Mouse (Mus musculus) midbrain, embryonic 12.5 days (tissue): ENCODE measurements around the gene Nxf7. TPM values are rescaled to one million over a fixed set of nuclear protein-coding genes. Genes with fewer than 3 reads are reported as not detected.
"Not testable (repeated sequence)": the region's sequence is repeated elsewhere in the genome, so short reads cannot be mapped to it uniquely, and the experiment has no call there.

Experiments used
- ATAC-seq: fragments of 200-750 bp; cut with Nextera tagmentation; 2 replicates; pipeline ENCODE4 v1.8.0; 2017; ENCODE audit warnings: low read depth, moderate TSS enrichment, moderate library complexity; ENCODE audit not compliant: low FRiP score
- H3K27ac ChIP-seq: fragments of 300-500 bp; sonication (generic); replicated peaks from 2 replicates; pipeline ENCODE4 v1.5.1; 2016; ENCODE audit warnings: mild to moderate bottlenecking
- H3K27me3 ChIP-seq: fragments of 300-500 bp; sonication (generic); 2 replicates; pipeline ENCODE4 v1.6.1; 2016; ENCODE audit warnings: mild to moderate bottlenecking
- H3K36me3 ChIP-seq: fragments of 300-500 bp; sonication (generic); 2 replicates; pipeline ENCODE4 v1.6.1; 2016
- H3K4me1 ChIP-seq: fragments of 300-500 bp; sonication (generic); 2 replicates; pipeline ENCODE4 v1.6.1; 2016
- H3K4me2 ChIP-seq: fragments of 300-500 bp; sonication (generic); replicated peaks from 2 replicates; pipeline ENCODE4 v1.6.1; 2016; ENCODE audit warnings: mild to moderate bottlenecking, moderate library complexity
- H3K4me3 ChIP-seq: fragments of 300-500 bp; sonication (generic); 2 replicates; pipeline ENCODE4 v1.5.1; 2016; ENCODE audit warnings: mild to moderate bottlenecking
- H3K9ac ChIP-seq: fragments of 300-500 bp; sonication (generic); replicated peaks from 2 replicates; pipeline ENCODE4 v1.6.1; 2016; ENCODE audit warnings: mild to moderate bottlenecking, moderate library complexity
- H3K9me3 ChIP-seq: fragments of 300-500 bp; sonication (generic); 2 replicates; pipeline ENCODE4 v1.6.1; 2016; ENCODE audit warnings: mild to moderate bottlenecking
- WGBS: fragments of 180-500 bp; shearing (Covaris S2); methylation state at CpG from one replicate; pipeline ENCODE4 v1.1.7; 2016; 5-methylcytosine and 5-hydroxymethylcytosine counted together
- polyA plus RNA-seq: library from polyadenylated mRNA; unstranded; fragments of >200 nt; fragmentation: Nextera tagmentation; extraction: Ambion mirVana; gene quantifications from 2 replicates; pipeline ENCODE4 v1.2.1, GENCODE M21; 2016

Gene Nxf7
- not detected in 2 replicates for polyA plus RNA-seq

DNA sequence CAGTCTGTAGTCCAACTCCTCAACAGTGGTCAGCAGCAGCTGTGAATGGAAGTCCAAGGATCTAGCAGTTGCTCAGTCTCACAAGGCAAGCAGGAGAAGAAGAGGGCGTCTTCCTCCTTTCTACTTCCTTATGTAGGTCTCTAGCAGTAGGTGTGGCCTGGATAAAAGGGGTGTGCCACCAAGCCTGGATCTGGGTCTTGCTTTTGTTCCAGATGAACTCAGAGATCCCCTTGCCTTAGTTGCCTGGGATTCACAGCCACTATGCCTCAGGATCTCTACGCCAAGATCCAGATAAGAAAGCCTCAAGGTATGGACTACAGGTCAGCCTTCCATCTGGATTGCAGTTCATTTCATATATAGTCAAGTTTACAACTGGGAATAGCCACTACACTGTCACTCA lies at the start of gene Nxf7:
TSS of gene Nxf7 (minus strand) at position 101 of the 400 bp plus-strand sequence.
- 0 out of 2 replicates have a peak, but pooled peaks cover 5% of the 10 kb centered on the region for H3K9me3 ChIP-seq
- WGBS: 86% methylated on average over 2 of the region's 2 CpGs
- no peak within 1 kb of the TSS for H3K27ac ChIP-seq

DNA sequence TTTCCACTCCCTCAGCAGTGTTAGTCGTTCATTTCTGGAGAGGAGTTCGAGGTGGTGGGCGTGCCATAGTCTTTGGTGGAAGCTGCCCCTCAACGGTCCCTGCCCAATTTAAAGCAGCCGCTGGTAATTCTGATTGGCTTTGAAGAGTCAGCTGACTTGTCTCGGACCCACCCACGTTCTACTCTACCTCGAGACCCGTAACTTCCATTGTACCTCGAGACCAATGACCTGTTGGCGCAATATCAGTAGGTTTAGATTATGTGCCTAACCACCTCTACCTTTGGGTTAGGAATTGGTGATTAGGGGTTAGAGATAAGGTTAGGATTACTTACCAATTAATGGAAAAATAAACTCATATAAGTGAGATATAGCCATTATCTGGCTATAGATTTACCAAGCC lies 29.0 kb upstream of the Nxf7 start, which contains the start of gene Prame:
TSS of gene Prame (minus strand) at position 101 of the 400 bp plus-strand sequence.
- Histone ChIP-seq H3K9me3 (no peaks in the 10 kb centered on the region), H3K27me3 (no peaks in the 10 kb centered on the region), H3K9ac (no peak within 1 kb of the TSS), H3K27ac (no peak within 1 kb of the TSS), H3K4me2 (no peak within 1 kb of the TSS), H3K4me3 (no peak within 1 kb of the TSS), H3K4me1 (no peaks in the 10 kb centered on the region), H3K36me3 (no peaks in the 10 kb centered on the region)
- WGBS: 87% methylated on average over 11 of the region's 11 CpGs
- ATAC-seq: no peak

More for the DNA sequence above, at the start of gene Nxf7:
- ATAC-seq: no peak
- no peak within 1 kb of the TSS for H3K4me3 ChIP-seq
- no peaks in the 10 kb centered on the region for H3K4me1 ChIP-seq
- no peaks in the 10 kb centered on the region for H3K27me3 ChIP-seq
- H3K4me2 ChIP-seq: no peak within 1 kb of the TSS
- no peaks in the 10 kb centered on the region for H3K36me3 ChIP-seq
- no peak within 1 kb of the TSS for H3K9ac ChIP-seq

- not testable (repeated sequence) for H3K9me3 ChIP-seq, H3K4me3 ChIP-seq, H3K27me3 ChIP-seq, H3K4me1 ChIP-seq, ATAC-seq, H3K36me3 ChIP-seq, H3K4me2 ChIP-seq, H3K27ac ChIP-seq, H3K9ac ChIP-seq
- WGBS: 70% methylated on average over 3 of the region's 3 CpGs
Observed at GRCm38 (mm10) chrX:135601298-135602029, 2.9 kb upstream of the Nxf7 start.

DNA sequence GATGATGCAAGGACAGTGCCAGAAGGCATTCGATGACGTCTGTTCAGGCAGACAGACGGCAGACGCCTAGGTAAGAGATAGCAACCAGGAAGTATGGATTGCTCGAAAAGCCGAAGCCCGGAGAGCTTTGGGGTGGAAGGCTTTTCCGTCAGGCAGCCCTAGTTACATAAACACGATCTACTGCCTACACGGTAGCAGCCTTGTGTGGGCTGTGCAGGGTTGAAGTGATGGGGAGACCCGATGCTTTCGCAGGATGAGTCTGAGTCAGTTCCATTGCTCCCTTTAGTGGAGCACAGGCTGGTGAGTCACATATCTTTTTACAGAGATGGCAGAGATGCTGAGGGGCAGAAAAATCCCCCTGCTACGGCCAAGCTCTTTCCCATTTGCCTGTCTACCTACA lies 481 bp downstream of the Nxf7 start:
- Histone ChIP-seq H3K4me2 (no peak overlapping the region), H3K4me1 (no peaks in the 10 kb centered on the region), H3K9ac (no peak overlapping the region), H3K27me3 (no peaks in the 10 kb centered on the region), H3K36me3 (no peaks in the 10 kb centered on the region), H3K27ac (no peak overlapping the region), H3K4me3 (no peak overlapping the region), H3K9me3 (0 out of 2 replicates have a peak, but pooled peaks cover 5% of the 10 kb centered on the region)
- WGBS: 89% methylated on average over 13 of the region's 13 CpGs
- ATAC-seq: no peak

- WGBS: 92% methylated on average over 1 of the region's 1 CpGs
- Histone ChIP-seq H3K4me3 (no peak overlapping the region), H3K36me3 (no peaks in the 10 kb centered on the region), H3K9me3 (no peaks in the 10 kb centered on the region), H3K27ac (no peak overlapping the region), H3K4me1 (no peaks in the 10 kb centered on the region), H3K27me3 (no peaks in the 10 kb centered on the region), H3K4me2 (no peak overlapping the region), H3K9ac (no peak overlapping the region)
- ATAC-seq: no peak
Observed at GRCm38 (mm10) chrX:135576412-135576811, 22.2 kb downstream of the Nxf7 start.

DNA sequence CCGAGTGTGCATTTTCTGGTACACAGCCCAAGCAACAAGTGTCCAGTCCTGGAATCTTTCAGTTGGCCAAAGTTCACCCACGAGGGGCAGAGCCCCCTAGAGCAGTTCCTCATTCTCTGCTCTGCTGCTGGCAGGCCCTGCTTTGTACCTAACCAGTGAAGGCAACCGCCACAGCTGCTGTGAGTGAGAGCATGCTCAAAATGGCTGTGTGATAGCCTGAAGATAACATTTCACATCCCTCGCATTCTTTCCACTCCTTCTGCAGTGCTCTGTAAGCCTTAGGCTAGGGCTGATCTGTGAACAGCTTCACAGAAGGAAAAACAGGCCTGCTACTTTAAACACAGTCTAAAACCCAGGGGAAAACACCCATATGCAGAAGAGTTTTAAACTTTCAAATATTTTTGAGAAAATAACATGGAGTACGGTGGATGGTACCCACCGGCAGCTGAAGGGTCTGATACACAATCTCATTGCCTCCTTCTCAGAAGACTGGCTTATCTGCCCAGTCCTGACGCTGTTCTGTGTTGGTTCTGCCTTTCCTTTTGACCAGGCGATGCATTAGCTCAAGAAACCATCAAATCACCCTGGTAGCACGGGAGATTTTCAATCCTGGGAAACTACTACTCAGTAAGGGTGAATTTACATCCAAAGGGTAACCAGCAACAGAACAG lies 23.5 kb downstream of the Nxf7 start:
- not testable (repeated sequence) for H3K4me3 ChIP-seq, H3K4me2 ChIP-seq, H3K9me3 ChIP-seq, ATAC-seq, H3K36me3 ChIP-seq, H3K4me1 ChIP-seq, H3K27me3 ChIP-seq, H3K9ac ChIP-seq, H3K27ac ChIP-seq
- 77% methylated on average over 9 of the region's 9 CpGs for WGBS

DNA sequence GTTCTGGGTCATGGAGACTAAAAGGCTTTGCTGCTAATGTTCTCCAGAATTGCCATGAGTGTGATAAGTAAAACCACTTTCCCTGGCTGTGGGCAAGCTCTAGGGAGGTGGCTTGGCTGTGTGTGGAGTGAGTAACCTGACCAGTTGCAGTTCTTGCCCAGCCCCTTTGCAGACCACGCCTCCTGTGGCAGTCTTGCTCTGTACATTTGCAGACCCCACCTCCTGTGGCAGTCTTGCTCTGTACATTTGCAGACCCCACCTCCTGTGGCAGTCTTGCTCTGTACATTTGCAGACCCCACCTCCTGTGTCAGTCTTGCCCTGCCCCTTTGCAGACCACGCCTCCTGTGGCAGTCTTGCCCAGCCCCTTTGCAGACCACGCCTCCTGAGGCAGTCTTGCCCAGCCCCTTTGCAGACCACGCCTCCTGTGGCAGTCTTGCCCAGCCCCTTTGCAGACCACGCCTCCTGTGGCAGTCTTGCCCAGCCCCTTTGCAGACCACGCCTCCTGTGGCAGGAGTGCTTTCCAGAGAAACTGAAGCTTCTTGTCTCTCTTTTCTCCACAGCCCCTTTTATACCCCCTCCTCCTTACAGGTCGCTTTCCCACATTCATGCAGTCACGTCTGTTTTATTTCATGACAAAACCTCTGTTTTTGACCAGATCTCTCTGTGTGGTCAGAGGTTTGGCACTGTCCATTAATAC lies 24.2 kb downstream of the Nxf7 start:
- not testable (repeated sequence) for H3K4me3 ChIP-seq, H3K36me3 ChIP-seq, H3K9ac ChIP-seq, H3K27me3 ChIP-seq, H3K4me1 ChIP-seq, H3K9me3 ChIP-seq, ATAC-seq, H3K4me2 ChIP-seq, H3K27ac ChIP-seq
- WGBS: 25% methylated on average over 8 of the region's 8 CpGs

GRCm38 (mm10) chrX:135569467-135569866 lies 29.1 kb downstream of the Nxf7 start:
- H3K36me3 ChIP-seq, H3K4me3 ChIP-seq, H3K4me2 ChIP-seq, H3K9me3 ChIP-seq, H3K4me1 ChIP-seq, H3K9ac ChIP-seq, H3K27me3 ChIP-seq, H3K27ac ChIP-seq: not testable (repeated sequence)
- WGBS: 36% methylated on average over 1 of the region's 2 CpGs
- ATAC-seq: peak; percentile 72

DNA sequence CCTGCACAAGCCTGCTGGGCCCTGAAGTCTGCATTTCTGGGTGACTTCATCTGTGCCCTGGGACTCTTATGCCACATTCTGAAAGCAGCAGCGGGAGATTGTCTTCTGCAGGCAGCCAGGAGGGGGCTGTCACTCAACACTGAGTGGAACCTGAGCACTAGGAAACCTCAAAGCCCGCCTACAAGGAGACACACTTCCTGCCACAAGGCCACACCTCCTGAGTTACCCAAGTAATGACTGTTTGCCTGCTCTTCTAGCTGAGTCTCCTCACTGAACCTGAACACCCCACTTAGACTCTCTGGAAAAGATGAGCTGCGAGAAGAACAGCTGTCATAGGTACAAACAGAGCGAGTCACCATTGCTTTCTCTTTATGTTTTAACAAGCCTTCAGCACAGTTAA lies 33.6 kb downstream of the Nxf7 start:
- not testable (repeated sequence) for H3K27ac ChIP-seq, H3K9ac ChIP-seq, H3K27me3 ChIP-seq, H3K36me3 ChIP-seq, H3K4me2 ChIP-seq, H3K4me1 ChIP-seq, H3K9me3 ChIP-seq, H3K4me3 ChIP-seq, ATAC-seq
- 71% methylated on average over 4 of the region's 4 CpGs for WGBS

DNA sequence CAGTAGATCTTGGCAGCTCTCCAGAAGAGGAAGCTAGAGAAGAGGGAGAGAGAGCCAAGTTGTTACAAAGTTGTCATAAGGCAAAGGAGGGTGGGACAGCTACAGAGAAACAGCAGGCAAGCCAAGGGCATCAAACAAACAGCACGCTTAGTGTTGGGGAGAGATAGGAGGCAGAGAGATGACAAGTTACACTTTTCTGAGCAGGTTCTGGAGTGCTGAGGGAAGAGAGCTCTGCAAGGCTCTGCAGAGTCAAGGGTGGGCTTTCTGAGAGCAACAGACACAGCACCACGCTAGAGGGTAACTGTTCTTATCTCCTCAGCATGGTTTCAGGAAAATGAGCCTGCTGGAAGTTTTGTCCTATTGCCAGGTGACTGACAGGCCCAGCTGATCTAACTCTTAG lies 35.7 kb downstream of the Nxf7 start:
- Histone ChIP-seq H3K27me3 (no peaks in the 10 kb centered on the region), H3K4me2 (no peak overlapping the region), H3K4me3 (no peak overlapping the region), H3K36me3 (no peaks in the 10 kb centered on the region), H3K9me3 (no peaks in the 10 kb centered on the region), H3K9ac (no peak overlapping the region), H3K27ac (no peak overlapping the region), H3K4me1 (no peaks in the 10 kb centered on the region)
- no peak for ATAC-seq
- WGBS: 57% methylated on average over 2 of the region's 2 CpGs

DNA sequence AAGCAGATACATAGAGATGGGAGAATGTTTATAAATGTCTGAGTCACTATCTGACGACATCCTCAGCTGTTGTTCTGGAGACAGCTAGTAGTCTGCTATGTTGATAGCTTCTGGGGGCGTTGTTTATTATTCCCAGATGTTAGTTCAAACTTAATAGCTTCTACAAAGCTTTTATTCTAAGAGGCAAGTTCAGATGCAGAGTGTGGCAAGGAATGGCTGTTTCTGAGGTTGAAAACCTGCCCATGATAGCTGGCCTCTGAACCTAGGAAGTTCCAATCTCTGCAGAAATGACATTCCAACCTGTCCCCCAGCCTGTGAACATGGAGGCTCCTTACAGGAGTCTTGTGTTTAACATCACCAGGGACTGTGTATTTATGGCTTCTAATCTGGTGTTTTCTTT lies 36.9 kb downstream of the Nxf7 start:
- not testable (repeated sequence) for H3K27ac ChIP-seq, ATAC-seq, H3K9me3 ChIP-seq, H3K27me3 ChIP-seq, H3K4me3 ChIP-seq, H3K36me3 ChIP-seq, H3K4me1 ChIP-seq, H3K4me2 ChIP-seq, H3K9ac ChIP-seq
- 63% methylated on average over 2 of the region's 2 CpGs for WGBS

DNA sequence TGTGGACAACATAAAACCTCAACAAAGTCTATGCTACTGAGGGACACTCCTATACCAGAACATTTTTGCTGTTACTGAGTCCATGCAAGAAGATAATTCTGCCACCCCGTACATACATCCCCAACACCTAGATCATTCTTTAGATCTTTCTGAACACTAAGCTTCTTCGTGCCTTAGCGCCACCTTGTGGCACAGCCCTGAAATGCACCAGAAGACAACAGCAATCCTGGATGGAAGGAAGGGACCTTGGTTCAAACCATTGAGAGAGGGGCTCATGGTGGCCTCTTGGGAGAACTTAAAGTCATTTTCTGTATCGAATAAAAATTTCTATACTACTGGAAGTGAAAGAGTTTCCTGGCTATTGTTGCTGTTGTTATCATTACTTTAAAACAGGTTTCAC lies 37.6 kb downstream of the Nxf7 start:
- H3K4me1 ChIP-seq, H3K4me2 ChIP-seq, H3K4me3 ChIP-seq, H3K27ac ChIP-seq, ATAC-seq, H3K9ac ChIP-seq, H3K9me3 ChIP-seq, H3K36me3 ChIP-seq, H3K27me3 ChIP-seq: not testable (repeated sequence)
- WGBS: 26% methylated on average over 4 of the region's 4 CpGs
